Mouse (Mus musculus) neural tube, embryonic 14.5 days (tissue): ENCODE data around the gene Eid3. TPM values are rescaled to one million over a fixed set of nuclear protein-coding genes. Genes with fewer than 3 reads are reported as not detected.

Experiments
- ATAC-seq: fragments of 200-750 bp; cut with Nextera tagmentation; 2 replicates; pipeline ENCODE4 v1.8.0; 2017; ENCODE audit warnings: low read depth, mild to moderate bottlenecking, moderate TSS enrichment, moderate library complexity
- H3K27ac ChIP-seq: fragments of 300-500 bp; sonication (generic); 2 replicates; pipeline ENCODE4 v1.5.1; 2014; ENCODE audit warnings: low read depth, mild to moderate bottlenecking, control low read depth, low read length, moderate library complexity, mixed read lengths
- H3K27me3 ChIP-seq: fragments of 300-500 bp; sonication (generic); 2 replicates; pipeline ENCODE4 v1.6.1; 2014; ENCODE audit warnings: low read length; ENCODE audit not compliant: control insufficient read depth, insufficient read depth
- H3K36me3 ChIP-seq: fragments of 300-500 bp; sonication (generic); 2 replicates; pipeline ENCODE4 v1.6.1; 2014; ENCODE audit warnings: low read length, mixed read lengths; ENCODE audit not compliant: control insufficient read depth, insufficient read depth
- H3K4me1 ChIP-seq: fragments of 300-500 bp; sonication (generic); 2 replicates; pipeline ENCODE4 v1.6.1; 2014; ENCODE audit warnings: low read length; ENCODE audit not compliant: control insufficient read depth, insufficient read depth
- H3K4me2 ChIP-seq: fragments of 300-500 bp; sonication (generic); 2 replicates; pipeline ENCODE4 v1.6.1; 2014; ENCODE audit warnings: mild to moderate bottlenecking, low read depth, low read length, control low read depth
- H3K4me3 ChIP-seq: fragments of 300-500 bp; sonication (generic); 2 replicates; pipeline ENCODE4 v1.5.1; 2014; ENCODE audit warnings: low read depth, low read length, control low read depth, mixed read lengths
- H3K9ac ChIP-seq: fragments of 300-500 bp; sonication (generic); replicated peaks from 2 replicates; pipeline ENCODE4 v1.6.1; 2014; ENCODE audit warnings: low read depth, mild to moderate bottlenecking, control low read depth, low read length, mixed read lengths
- H3K9me3 ChIP-seq: fragments of 300-500 bp; sonication (generic); 2 replicates; pipeline ENCODE4 v1.6.1; 2016; ENCODE audit warnings: low read length; ENCODE audit not compliant: control insufficient read depth
- WGBS: fragments of 180-500 bp; shearing (Covaris S2); extraction: QIAGEN DNeasy Blood & Tissue Kit; methylation state at CpG from one replicate; pipeline ENCODE4 v1.1.7; 2014; 5-methylcytosine and 5-hydroxymethylcytosine counted together
- polyA plus RNA-seq: library from polyadenylated mRNA; unstranded; fragments of >200 nt; fragmentation: Nextera tagmentation; extraction: Ambion mirVana; gene quantifications from 2 replicates; pipeline ENCODE4 v1.2.1, GENCODE M21; 2014

Gene Eid3
- polyA plus RNA-seq, 1 experiment from 2014 or later, result 0.88 TPM

- H3K4me2 ChIP-seq, result no peak overlapping the region
- no peak for ATAC-seq
- no peaks in the 10 kb centered on the region for H3K9me3 ChIP-seq
- no peak overlapping the region for H3K4me3 ChIP-seq
- H3K36me3 ChIP-seq, result no peaks in the 10 kb centered on the region
- WGBS, result 90% methylated on average over 3 of the region's 3 CpGs
- H3K27ac ChIP-seq, result no peak overlapping the region
- no peak overlapping the region for H3K9ac ChIP-seq
- no peaks in the 10 kb centered on the region for H3K4me1 ChIP-seq
- no peaks in the 10 kb centered on the region for H3K27me3 ChIP-seq
Measured at GRCm38 (mm10) chr10:82835898-82836297, 30.5 kb upstream of the Eid3 start.

GRCm38 (mm10) chr10:82838390-82838789 lies 28.0 kb upstream of the Eid3 start:
- Histone ChIP-seq H3K9me3 (no peaks in the 10 kb centered on the region), H3K36me3 (no peaks in the 10 kb centered on the region), H3K27ac (no peak overlapping the region), H3K9ac (no peak overlapping the region), H3K4me3 (no peak overlapping the region), H3K4me1 (no peaks in the 10 kb centered on the region), H3K27me3 (no peaks in the 10 kb centered on the region), H3K4me2 (no peak overlapping the region)
- ATAC-seq, result no peak
- 86% methylated on average over 7 of the region's 7 CpGs for WGBS

GRCm38 (mm10) chr10:82844090-82844489 lies 22.3 kb upstream of the Eid3 start:
- no peak for ATAC-seq
- no peak overlapping the region for H3K9ac ChIP-seq
- no peaks in the 10 kb centered on the region for H3K36me3 ChIP-seq
- 68% methylated on average over 6 of the region's 6 CpGs for WGBS
- no peaks in the 10 kb centered on the region for H3K27me3 ChIP-seq
- no peak overlapping the region for H3K4me3 ChIP-seq
- no peaks in the 10 kb centered on the region for H3K4me1 ChIP-seq
- no peak overlapping the region for H3K27ac ChIP-seq
- H3K4me2 ChIP-seq, result no peak overlapping the region
- H3K9me3 ChIP-seq, result no peaks in the 10 kb centered on the region

GRCm38 (mm10) chr10:82844731-82845130 lies 21.7 kb upstream of the Eid3 start:
- Histone ChIP-seq H3K27ac (no peak overlapping the region), H3K4me1 (no peaks in the 10 kb centered on the region), H3K36me3 (no peaks in the 10 kb centered on the region), H3K27me3 (no peaks in the 10 kb centered on the region), H3K4me2 (no peak overlapping the region), H3K9ac (no peak overlapping the region), H3K9me3 (no peaks in the 10 kb centered on the region), H3K4me3 (no peak overlapping the region)
- no peak for ATAC-seq
- WGBS, result 89% methylated on average over 8 of the region's 8 CpGs

- H3K4me1 ChIP-seq, result no peaks in the 10 kb centered on the region
- ATAC-seq, result no peak
- no peak overlapping the region for H3K4me2 ChIP-seq
- H3K4me3 ChIP-seq, result no peak overlapping the region
- no peak overlapping the region for H3K27ac ChIP-seq
- H3K9me3 ChIP-seq, result no peaks in the 10 kb centered on the region
- H3K27me3 ChIP-seq, result no peaks in the 10 kb centered on the region
- 72% methylated on average over 9 of the region's 9 CpGs for WGBS
- no peak overlapping the region for H3K9ac ChIP-seq
- no peaks in the 10 kb centered on the region for H3K36me3 ChIP-seq
Measured at GRCm38 (mm10) chr10:82847821-82848459, 18.5 kb upstream of the Eid3 start.

GRCm38 (mm10) chr10:82849686-82850353 lies 16.6 kb upstream of the Eid3 start:
- no peaks in the 10 kb centered on the region for H3K4me1 ChIP-seq
- H3K27ac ChIP-seq, result no peak overlapping the region
- H3K4me3 ChIP-seq, result no peak overlapping the region
- no peaks in the 10 kb centered on the region for H3K36me3 ChIP-seq
- H3K4me2 ChIP-seq, result no peak overlapping the region
- H3K27me3 ChIP-seq, result no peaks in the 10 kb centered on the region
- WGBS, result 38% methylated on average over 16 of the region's 16 CpGs
- ATAC-seq, result no peak
- no peaks in the 10 kb centered on the region for H3K9me3 ChIP-seq
- no peak overlapping the region for H3K9ac ChIP-seq

GRCm38 (mm10) chr10:82850354-82850752 lies 16.1 kb upstream of the Eid3 start:
- ATAC-seq, result no peak
- Histone ChIP-seq H3K36me3 (no peaks in the 10 kb centered on the region), H3K4me3 (no peak overlapping the region), H3K27ac (no peak overlapping the region), H3K9ac (no peak overlapping the region), H3K27me3 (no peaks in the 10 kb centered on the region), H3K4me1 (no peaks in the 10 kb centered on the region), H3K4me2 (no peak overlapping the region), H3K9me3 (no peaks in the 10 kb centered on the region)
- 81% methylated on average over 5 of the region's 5 CpGs for WGBS

- no peaks in the 10 kb centered on the region for H3K36me3 ChIP-seq
- H3K4me2 ChIP-seq, result no peak overlapping the region
- no peak overlapping the region for H3K9ac ChIP-seq
- no peak for ATAC-seq
- 90% methylated on average over 6 of the region's 6 CpGs for WGBS
- no peaks in the 10 kb centered on the region for H3K27me3 ChIP-seq
- H3K4me1 ChIP-seq, result no peaks in the 10 kb centered on the region
- H3K4me3 ChIP-seq, result no peak overlapping the region
- no peaks in the 10 kb centered on the region for H3K9me3 ChIP-seq
- no peak overlapping the region for H3K27ac ChIP-seq
Measured at GRCm38 (mm10) chr10:82851751-82852150, 14.7 kb upstream of the Eid3 start.

GRCm38 (mm10) chr10:82858032-82858680 lies 8.3 kb upstream of the Eid3 start:
- Histone ChIP-seq H3K9ac (peak overlapping the region; percentile 66; the same call in 1 of the 2 replicates), H3K27me3 (no peaks in the 10 kb centered on the region), H3K9me3 (no peaks in the 10 kb centered on the region), H3K27ac (no peak overlapping the region), H3K4me3 (peak overlapping the region; percentile 66), H3K36me3 (no peaks in the 10 kb centered on the region), H3K4me2 (peak overlapping the region; percentile 65; the same call in 1 of the 2 replicates), H3K4me1 (peaks cover 20% of the 10 kb centered on the region)
- WGBS, result 58% methylated on average over 10 of the region's 10 CpGs
- ATAC-seq, result no peak
